Mouse (Mus musculus) CH12.LX (cell line): Measurements from ENCODE around the gene Tchp. TPM values are rescaled to one million over a fixed set of nuclear protein-coding genes. Genes with fewer than 3 reads are reported as not detected.

Experiments
- DNase-seq: peaks from one replicate; pipeline ENCODE4 v3.0.0-alpha.2; 2013; ENCODE audit errors: extremely low read depth
- H3K27ac ChIP-seq: 2 replicates; pipeline ENCODE4 v1.5.1; 2012; ENCODE audit warnings: low read depth, mild to moderate bottlenecking, control low read depth, moderate library complexity; ENCODE audit not compliant: insufficient read depth
- H3K27me3 ChIP-seq: replicated peaks from 2 replicates; pipeline ENCODE3; 2012; ENCODE audit warnings: inconsistent platforms
- H3K36me3 ChIP-seq, 2 experiments: replicated peaks in 1 of 2; 2 replicates each; pipeline versions ENCODE3 to v1.6.1; 2012; ENCODE audit warnings: inconsistent platforms in 1 of 2, low read length in 1 of 2, mild to moderate bottlenecking in 1 of 2, mixed read lengths in 1 of 2, moderate library complexity in 1 of 2; ENCODE audit not compliant: control insufficient read depth in 1 of 2, insufficient read depth in 1 of 2
- H3K4me1 ChIP-seq, 2 experiments: 2 replicates each; pipeline ENCODE4 v1.6.1; 2012; ENCODE audit warnings: inconsistent platforms in 1 of 2, moderate library complexity in 1 of 2; ENCODE audit not compliant: insufficient read depth in 2 of 2, control insufficient read depth in 1 of 2
- H3K4me2 ChIP-seq: 2 replicates; pipeline ENCODE4 v1.6.1; 2012; ENCODE audit warnings: low read depth, mild to moderate bottlenecking, control low read depth; ENCODE audit not compliant: poor library complexity, insufficient read depth, severe bottlenecking
- H3K4me3 ChIP-seq, 3 experiments: fragments of 150-350 bp in 1 of 3; sonication (generic) in 1 of 3; replicated peaks in 1 of 3; 2 replicates each; pipeline versions ENCODE3 to v1.5.1; 2011 to 2012; ENCODE audit warnings: low read depth in 2 of 3, low read length in 2 of 3, mild to moderate bottlenecking in 2 of 3, moderate library complexity in 2 of 3, control low read depth in 1 of 3, improper control_type of control experiment in 1 of 3, inconsistent platforms in 1 of 3, mixed read lengths in 1 of 3; ENCODE audit not compliant: poor library complexity in 1 of 3
- H3K79me2 ChIP-seq: replicated peaks from 2 replicates; pipeline ENCODE4 v1.6.1; 2012; ENCODE audit warnings: mild to moderate bottlenecking, moderate library complexity; ENCODE audit not compliant: control insufficient read depth, poor library complexity, insufficient read depth, severe bottlenecking; ENCODE audit errors: extremely low read depth
- H3K9ac ChIP-seq: 2 replicates; pipeline ENCODE4 v1.6.1; 2012; ENCODE audit warnings: low read depth, mild to moderate bottlenecking, control low read depth, moderate library complexity; ENCODE audit not compliant: insufficient read depth
- H3K9me3 ChIP-seq: replicated peaks from 2 replicates; pipeline ENCODE3; 2012; ENCODE audit warnings: low read length, inconsistent platforms, mixed read lengths
- BHLHE40 ChIP-seq: IDR thresholded peaks from 2 replicates; pipeline ENCODE4 v1.6.1; 2011; ENCODE audit warnings: mild to moderate bottlenecking, low read depth, low read length, improper control_type of control experiment
- CHD2 ChIP-seq: IDR thresholded peaks from 2 replicates; pipeline ENCODE4 v1.6.1; 2011; ENCODE audit warnings: low read length, improper control_type of control experiment
- CTCF ChIP-seq, 2 experiments: IDR thresholded peaks in 1 of 2; conservative IDR thresholded peaks in 1 of 2; 2 replicates each; pipeline ENCODE4 v1.5.1; 2011 to 2012; ENCODE audit warnings: low read depth in 2 of 2, low read length in 2 of 2, improper control_type of control experiment in 1 of 2, inconsistent platforms in 1 of 2, mild to moderate bottlenecking in 1 of 2, moderate library complexity in 1 of 2
- ELF1 ChIP-seq: IDR thresholded peaks from 2 replicates; pipeline ENCODE4 v1.6.1; 2014; ENCODE audit warnings: low read depth, mild to moderate bottlenecking, inconsistent platforms, low read length, improper control_type of control experiment
- EP300 ChIP-seq: IDR thresholded peaks from 2 replicates; pipeline ENCODE4 v1.6.1; 2011; ENCODE audit warnings: low read length, improper control_type of control experiment
- IRF4 ChIP-seq: IDR thresholded peaks from 2 replicates; pipeline ENCODE4 v1.6.1; 2014; ENCODE audit warnings: low read depth, mild to moderate bottlenecking, inconsistent platforms, low read length, improper control_type of control experiment
- JUND ChIP-seq: conservative IDR thresholded peaks from 2 replicates; pipeline ENCODE4 v1.6.1; 2011; ENCODE audit warnings: low read depth, low read length, improper control_type of control experiment
- MEF2A ChIP-seq: IDR thresholded peaks from 2 replicates; pipeline ENCODE4 v1.6.1; 2014; ENCODE audit warnings: low read depth, mild to moderate bottlenecking, inconsistent platforms, low read length, improper control_type of control experiment, borderline replicate concordance
- MXI1 ChIP-seq: IDR thresholded peaks from 2 replicates; pipeline ENCODE4 v1.6.1; 2011; ENCODE audit warnings: mild to moderate bottlenecking, low read depth, low read length, improper control_type of control experiment
- NRF1 ChIP-seq: IDR thresholded peaks from 2 replicates; pipeline ENCODE4 v1.6.1; 2014; ENCODE audit warnings: low read depth, mild to moderate bottlenecking, inconsistent platforms, low read length, improper control_type of control experiment, moderate library complexity
- PAX5 ChIP-seq: IDR thresholded peaks from 2 replicates; pipeline ENCODE4 v1.6.1; 2012; ENCODE audit warnings: low read length, inconsistent platforms, mixed read lengths
- POLR2AphosphoS2 ChIP-seq: IDR thresholded peaks from 2 replicates; pipeline ENCODE4 v1.6.1; 2011; ENCODE audit warnings: low read depth, low read length, improper control_type of control experiment
- RCOR1 ChIP-seq: conservative IDR thresholded peaks from 2 replicates; pipeline ENCODE4 v1.6.1; 2012; ENCODE audit warnings: low read depth, mild to moderate bottlenecking, inconsistent platforms, low read length, improper control_type of control experiment
- SMC3 ChIP-seq: IDR thresholded peaks from 2 replicates; pipeline ENCODE4 v1.6.1; 2011; ENCODE audit warnings: low read depth, low read length, improper control_type of control experiment
- TBP ChIP-seq: conservative IDR thresholded peaks from 2 replicates; pipeline ENCODE4 v1.6.1; 2011; ENCODE audit warnings: low read depth, low read length, improper control_type of control experiment
- USF1 ChIP-seq: IDR thresholded peaks from 2 replicates; pipeline ENCODE4 v1.6.1; 2014; ENCODE audit warnings: low read depth, mild to moderate bottlenecking, inconsistent platforms, low read length, improper control_type of control experiment
- USF2 ChIP-seq: conservative IDR thresholded peaks from 2 replicates; pipeline ENCODE4 v1.6.1; 2011; ENCODE audit warnings: low read depth, low read length, improper control_type of control experiment
- ZC3H11A ChIP-seq: IDR thresholded peaks from 2 replicates; pipeline ENCODE4 v1.6.1; 2012; ENCODE audit warnings: low read depth, mild to moderate bottlenecking, inconsistent platforms, low read length, improper control_type of control experiment
- ZKSCAN1 ChIP-seq: IDR thresholded peaks from 2 replicates; pipeline ENCODE4 v1.6.1; 2012; ENCODE audit warnings: low read depth, inconsistent platforms, low read length, improper control_type of control experiment, borderline replicate concordance
- ZMIZ1 ChIP-seq: IDR thresholded peaks from 2 replicates; pipeline ENCODE4 v1.6.1; 2012; ENCODE audit warnings: low read depth, mild to moderate bottlenecking, inconsistent platforms, low read length, improper control_type of control experiment
- dilution Hi-C: fragments of 300-500 bp; cut with MboI; formaldehyde crosslinking; loops from 2 replicates; pipeline ENCODE4 v1.14.3; 2020; ENCODE audit warnings: low sequenced_read_pairs; ENCODE audit not compliant: extremely low pct_unique_long_range_greater_than_20kb, extremely low pct_ligation_motif_present
- in situ Hi-C: fragments of 300-500 bp; cut with MboI; formaldehyde crosslinking; loops from 3 replicates; pipeline ENCODE4 v1.14.3; 2019; ENCODE audit warnings: low sequenced_read_pairs, low pct_ligation_motif_present, low pct_unique_long_range_greater_than_20kb, mixed read lengths
- polyA plus RNA-seq: library from polyadenylated mRNA; unstranded; fragments of >175 nt; gene quantifications from 2 replicates; pipeline ENCODE4 v1.2.1, GENCODE M21; 2012; ENCODE audit warnings: low read depth; ENCODE audit not compliant: insufficient read length
- total RNA-seq, 2 experiments: library from RNA; depleted of rRNA; stranded (reverse); fragments of 300-350 nt in 1 of 2; fragments of >200 nt in 1 of 2; gene quantifications; 2 replicates each; pipeline ENCODE4 v1.2.3; 2012 to 2014

The Tchp gene
- total and polyA plus RNA-seq, 3 experiments = 4.3 to 11.6 (median 6.7) TPM

DNA sequence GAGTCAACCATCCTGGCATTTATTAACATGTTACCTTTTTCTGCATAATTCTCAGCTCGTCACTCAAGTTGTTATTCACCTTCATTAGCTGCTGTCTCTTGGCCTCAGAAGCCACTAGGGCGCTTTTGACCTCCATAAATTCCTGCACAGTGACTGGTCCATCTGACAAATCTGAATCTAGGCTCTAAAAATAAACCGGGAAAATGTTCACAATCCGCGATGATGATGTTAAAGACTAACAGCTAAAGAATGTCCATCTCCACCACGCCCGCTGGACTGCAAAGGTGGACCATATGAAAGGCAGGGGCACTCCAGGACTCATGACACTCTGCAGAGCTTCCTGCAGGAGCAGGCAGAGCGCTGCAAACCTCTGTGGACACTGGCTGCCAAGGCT lies 36.1 kb downstream of the Tchp start:
- DNase-seq = no peak
- TF ChIP-seq MXI1 (no peak), IRF4 (no peak), BHLHE40 (no peak), NRF1 (no peak), USF2 (no peak), JUND (no peak), EP300 (no peak), ZMIZ1 (no peak), CHD2 (no peak), CTCF (conservative IDR thresholded peaks at IDR 0.05 in 1 of 2, IDR thresholded peaks at IDR 0.05 in 1 of 2; ENCODE audit: low read depth in 2 of 2, low read length in 2 of 2) (no peak), MEF2A (no peak)
- H3K4me2 ChIP-seq = no peak overlapping the region
- H3K27me3 ChIP-seq = no peaks in the 10 kb centered on the region
- no peaks in the 10 kb centered on the region for H3K79me2 ChIP-seq
- in situ Hi-C loops (no loop called here), dilution Hi-C loops (no loop called here)
- no peak overlapping the region for H3K9ac ChIP-seq
- H3K36me3 ChIP-seq = peaks cover 70 to 87% of the 10 kb centered on the region in 2 experiments
- no peak overlapping the region for H3K27ac ChIP-seq
- H3K9me3 ChIP-seq = no peaks in the 10 kb centered on the region
- no peak overlapping the region for H3K4me3 ChIP-seq
- peaks cover 5 to 49% of the 10 kb centered on the region in 2 experiments for H3K4me1 ChIP-seq

DNA sequence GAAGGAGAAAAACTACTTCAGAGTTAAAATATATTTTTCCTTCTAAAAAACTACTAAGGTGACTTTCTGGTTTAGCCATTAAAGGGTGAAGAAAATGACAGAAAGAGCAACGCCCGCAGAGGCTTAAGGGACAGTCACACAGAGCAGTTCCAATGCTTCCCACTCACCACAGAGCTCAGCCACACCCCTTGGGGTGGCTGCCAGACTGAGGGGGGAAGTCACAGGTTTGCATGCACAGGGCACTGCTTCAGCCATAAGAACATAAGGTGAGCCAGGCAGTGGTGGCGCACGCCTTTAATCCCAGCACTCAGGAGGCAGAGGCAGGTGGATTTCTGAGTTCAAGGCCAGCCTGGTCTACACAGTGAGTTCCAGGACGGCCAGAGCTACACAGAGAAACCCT lies 38.0 kb downstream of the Tchp start:
- H3K79me2 ChIP-seq = no peaks in the 10 kb centered on the region
- H3K9ac ChIP-seq = no peak overlapping the region
- dilution Hi-C loops (no loop called here), in situ Hi-C loops (no loop called here)
- H3K36me3 ChIP-seq = peaks cover 70 to 86% of the 10 kb centered on the region in 2 experiments
- peaks cover 5 to 34% of the 10 kb centered on the region in 2 experiments for H3K4me1 ChIP-seq
- TF ChIP-seq EP300 (no peak), CTCF (conservative IDR thresholded peaks at IDR 0.05 in 1 of 2, IDR thresholded peaks at IDR 0.05 in 1 of 2; ENCODE audit: low read depth in 2 of 2, low read length in 2 of 2) (no peak), MEF2A (no peak), SMC3 (no peak), RCOR1 (no peak), USF1 (no peak), ZC3H11A (no peak), POLR2AphosphoS2 (no peak), USF2 (no peak), ELF1 (no peak), PAX5 (no peak), JUND (no peak), ZMIZ1 (no peak), ZKSCAN1 (no peak), TBP (no peak)
- H3K4me2 ChIP-seq = no peak overlapping the region
- no peak overlapping the region for H3K4me3 ChIP-seq
- no peak overlapping the region for H3K27ac ChIP-seq
- H3K27me3 ChIP-seq = no peaks in the 10 kb centered on the region
- DNase-seq = no peak
- H3K9me3 ChIP-seq = no peaks in the 10 kb centered on the region
